Mouse (Mus musculus) limb, embryonic 14.5 days (tissue): ENCODE data around the gene Thoc6. TPM values are rescaled to one million over a fixed set of nuclear protein-coding genes. Genes with fewer than 3 reads are reported as not detected.

Source experiments
- ATAC-seq: fragments of 200-750 bp; cut with Nextera tagmentation; 2 replicates; pipeline ENCODE4 v1.8.0; 2017; ENCODE audit warnings: low read depth, moderate number of reproducible peaks, moderate TSS enrichment; ENCODE audit not compliant: low FRiP score
- DNase-seq: peaks from one replicate; pipeline ENCODE4 v3.0.0-alpha.2; 2015; ENCODE audit warnings: low spot score
- H3K27ac ChIP-seq: fragments of 300-500 bp; sonication (generic); replicated peaks from 2 replicates; pipeline ENCODE4 v1.5.1; 2014; ENCODE audit warnings: low read depth, mild to moderate bottlenecking, low read length, moderate library complexity, mixed read lengths
- H3K27me3 ChIP-seq: fragments of 300-500 bp; sonication (generic); 2 replicates; pipeline ENCODE4 v1.6.1; 2014; ENCODE audit warnings: low read length, mixed read lengths; ENCODE audit not compliant: control insufficient read depth, insufficient read depth
- H3K36me3 ChIP-seq: fragments of 300-500 bp; sonication (generic); 2 replicates; pipeline ENCODE4 v1.6.1; 2014; ENCODE audit warnings: mild to moderate bottlenecking, low read length, moderate library complexity, mixed read lengths; ENCODE audit not compliant: control insufficient read depth, insufficient read depth
- H3K4me1 ChIP-seq: fragments of 300-500 bp; sonication (generic); 2 replicates; pipeline ENCODE4 v1.6.1; 2014; ENCODE audit warnings: antibody characterized with exemption, low read length, mixed read lengths; ENCODE audit not compliant: control insufficient read depth, insufficient read depth
- H3K4me2 ChIP-seq: fragments of 300-500 bp; sonication (generic); replicated peaks from 2 replicates; pipeline ENCODE4 v1.6.1; 2014; ENCODE audit warnings: low read depth, mild to moderate bottlenecking, low read length, moderate library complexity; ENCODE audit not compliant: severe bottlenecking
- H3K4me3 ChIP-seq: fragments of 300-500 bp; sonication (generic); replicated peaks from 2 replicates; pipeline ENCODE4 v1.5.1; 2014; ENCODE audit warnings: low read length
- H3K9ac ChIP-seq: fragments of 300-500 bp; sonication (generic); 2 replicates; pipeline ENCODE4 v1.6.1; 2014; ENCODE audit warnings: mild to moderate bottlenecking, low read depth, low read length, moderate library complexity; ENCODE audit not compliant: severe bottlenecking
- H3K9me3 ChIP-seq: fragments of 300-500 bp; sonication (generic); 2 replicates; pipeline ENCODE4 v1.6.1; 2016; ENCODE audit warnings: low read length; ENCODE audit not compliant: control insufficient read depth
- POLR2A ChIP-seq: fragments of 200-500 bp; IDR thresholded peaks from 2 replicates; pipeline ENCODE4 v1.8.0; 2012; ENCODE audit warnings: inconsistent platforms, mild to moderate bottlenecking, moderate library complexity, borderline replicate concordance; ENCODE audit not compliant: insufficient read depth, insufficient read length; ENCODE audit errors: extremely low read depth
- WGBS: fragments of 180-500 bp; shearing (Covaris S2); extraction: QIAGEN DNeasy Blood & Tissue Kit; methylation state at CpG from one replicate; pipeline ENCODE4 v1.1.7; 2014; 5-methylcytosine and 5-hydroxymethylcytosine counted together
- polyA plus RNA-seq, 2 experiments: library from polyadenylated mRNA; depleted of rRNA in 1 of 2; stranded (reverse) in 1 of 2; unstranded in 1 of 2; fragments of >200 nt; fragmentation: Nextera tagmentation in 1 of 2; extraction: Ambion mirVana in 1 of 2; gene quantifications; 2 replicates each; pipeline versions ENCODE4 v1.2.1 to v1.2.3; 2012 to 2014

Thoc6 gene
- polyA plus RNA-seq, 2 experiments: 44.2 to 45.5 TPM

DNA sequence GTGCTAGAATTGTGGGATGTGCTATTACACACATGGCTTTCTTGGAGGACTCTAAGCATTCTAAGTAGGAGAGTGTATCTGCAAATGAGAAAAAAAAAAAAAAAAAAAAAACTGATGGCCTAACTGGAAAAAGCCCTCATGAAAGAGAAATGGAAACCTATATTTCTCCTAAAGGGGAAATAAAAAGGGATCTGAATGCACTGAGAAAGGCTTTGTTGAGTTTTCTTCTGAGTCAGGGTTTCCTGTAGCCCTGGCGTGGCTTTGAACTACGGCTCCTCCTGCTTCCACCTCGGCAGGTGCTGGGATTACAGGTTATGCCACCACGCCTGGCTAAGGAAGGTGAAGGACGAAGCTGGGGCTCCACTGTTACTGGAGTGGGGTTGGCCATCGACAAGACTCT lies 19.7 kb downstream of the Thoc6 start:
- Histone ChIP-seq H3K9me3 (no peaks in the 10 kb centered on the region), H3K36me3 (no peaks in the 10 kb centered on the region), H3K9ac (no peak overlapping the region), H3K27ac (no peak overlapping the region), H3K27me3 (no peaks in the 10 kb centered on the region), H3K4me3 (no peak overlapping the region), H3K4me2 (no peak overlapping the region), H3K4me1 (no peaks in the 10 kb centered on the region)
- DNase-seq (no peak), ATAC-seq (no peak)
- WGBS: 47% methylated on average over 6 of the region's 6 CpGs
- TF ChIP-seq POLR2A: no peak

DNA sequence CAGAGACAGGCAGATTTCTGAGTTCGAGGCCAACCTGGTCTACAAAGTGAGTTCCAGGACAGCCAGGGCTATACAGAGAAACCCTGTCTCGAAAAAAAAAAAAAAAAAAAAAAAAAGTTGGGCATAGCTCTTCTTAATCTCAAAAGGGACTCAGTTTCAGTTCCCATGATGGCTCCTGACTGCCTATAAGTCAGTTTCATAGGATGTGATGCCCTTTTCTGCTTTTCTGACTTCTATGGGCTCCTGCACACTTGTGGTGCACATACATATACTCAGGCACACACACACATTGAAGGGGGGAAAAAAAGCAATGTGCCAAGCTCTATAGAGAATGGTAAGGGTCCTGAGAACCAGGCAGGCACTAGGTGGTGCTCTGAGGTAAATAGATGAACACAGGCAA lies 20.4 kb downstream of the Thoc6 start:
- no peaks in the 10 kb centered on the region for H3K9me3 ChIP-seq
- no peak overlapping the region for H3K27ac ChIP-seq
- no peaks in the 10 kb centered on the region for H3K27me3 ChIP-seq
- ATAC-seq: no peak
- H3K4me3 ChIP-seq: no peak overlapping the region
- 70% methylated on average over 2 of the region's 2 CpGs for WGBS
- TF ChIP-seq POLR2A: no peak
- no peaks in the 10 kb centered on the region for H3K36me3 ChIP-seq
- H3K4me1 ChIP-seq: no peaks in the 10 kb centered on the region
- no peak overlapping the region for H3K4me2 ChIP-seq
- DNase-seq: no peak
- no peak overlapping the region for H3K9ac ChIP-seq

DNA sequence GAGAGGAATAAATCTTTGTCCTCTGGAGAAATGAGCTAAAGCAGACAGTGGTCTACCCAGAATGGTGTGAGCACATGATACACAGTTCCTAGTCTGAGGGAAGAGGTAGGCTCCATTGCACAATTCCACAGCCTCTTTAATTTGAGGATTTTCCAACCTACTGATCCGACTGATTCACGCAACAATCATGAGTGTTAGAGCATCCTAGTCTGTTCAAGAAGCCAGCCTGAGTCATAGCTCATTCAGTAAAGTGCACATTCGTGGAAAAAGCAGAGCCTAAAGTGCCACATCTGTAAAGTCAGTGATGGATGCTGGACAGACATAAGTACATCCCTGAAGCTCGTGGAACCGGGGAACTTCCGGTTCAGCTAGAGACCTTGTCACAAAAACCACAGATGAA lies 22.3 kb downstream of the Thoc6 start:
- 82% methylated on average over 6 of the region's 6 CpGs for WGBS
- no peak overlapping the region for H3K9ac ChIP-seq
- H3K27me3 ChIP-seq: no peaks in the 10 kb centered on the region
- no peaks in the 10 kb centered on the region for H3K4me1 ChIP-seq
- H3K4me2 ChIP-seq: no peak overlapping the region
- TF ChIP-seq POLR2A: no peak
- DNase-seq (no peak), ATAC-seq (no peak)
- no peak overlapping the region for H3K4me3 ChIP-seq
- no peak overlapping the region for H3K27ac ChIP-seq
- no peaks in the 10 kb centered on the region for H3K36me3 ChIP-seq
- no peaks in the 10 kb centered on the region for H3K9me3 ChIP-seq

- DNase-seq (no peak), ATAC-seq (no peak)
- Histone ChIP-seq H3K27me3 (peaks cover 15% of the 10 kb centered on the region; the same call in 1 of the 2 replicates), H3K4me1 (no peaks in the 10 kb centered on the region), H3K4me3 (no peak overlapping the region), H3K4me2 (no peak overlapping the region), H3K36me3 (no peaks in the 10 kb centered on the region), H3K9me3 (no peaks in the 10 kb centered on the region), H3K9ac (no peak overlapping the region), H3K27ac (no peak overlapping the region)
- no peak for TF ChIP-seq POLR2A
- WGBS: 39% methylated on average over 10 of the region's 10 CpGs
These were observed 27.8 kb downstream of the Thoc6 start for GRCm38 (mm10) chr17:23645894-23646293.

DNA sequence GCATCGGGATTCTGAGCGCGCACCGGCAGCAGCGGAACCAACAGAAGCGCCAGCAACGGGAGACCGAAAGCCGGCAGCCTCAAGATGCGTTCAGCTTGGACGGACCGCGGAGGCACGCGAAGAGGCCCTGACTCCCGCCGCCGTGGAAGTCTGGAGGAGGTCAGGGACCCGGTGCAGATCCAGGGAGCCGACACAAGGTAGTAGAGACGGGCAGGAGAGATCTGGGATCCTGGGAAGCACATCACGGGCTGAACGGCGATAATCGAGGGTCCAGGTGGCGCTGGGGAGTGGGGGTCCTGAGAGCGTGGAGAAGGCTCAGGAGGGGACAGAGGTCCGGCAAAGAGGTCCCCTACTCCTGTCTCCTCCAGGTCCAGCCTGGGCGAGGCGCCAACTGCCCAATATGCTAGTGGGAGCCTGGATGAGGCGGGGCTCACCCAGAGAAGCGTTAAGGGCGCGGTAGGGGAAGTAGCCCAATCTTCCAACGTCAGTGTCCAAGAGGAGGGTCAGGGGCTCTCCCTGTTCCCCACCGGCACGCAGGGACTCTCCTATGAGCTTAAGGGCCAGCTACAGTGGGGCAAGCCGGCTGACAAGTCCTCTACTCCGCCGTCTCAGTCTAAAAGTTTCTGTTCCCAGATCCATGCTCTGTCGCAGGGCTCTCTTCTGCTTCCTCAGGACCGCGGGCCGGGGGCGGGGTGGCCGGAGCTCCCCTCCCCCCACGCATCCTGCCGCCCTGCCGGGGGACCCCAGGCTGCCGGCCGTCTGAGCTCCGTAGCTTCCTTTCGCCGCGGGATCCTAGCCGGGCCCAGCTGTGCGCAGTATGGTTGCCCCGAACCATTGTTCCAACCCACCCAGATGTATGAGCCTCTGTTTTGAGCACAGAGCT lies 28.8 kb downstream of the Thoc6 start, which contains the start of gene Mmp25:
Mmp25 (minus strand) TSS at position 665 of the 883 bp plus-strand sequence.
- Histone ChIP-seq H3K9me3 (no peaks in the 10 kb centered on the region), H3K27ac (no peak within 1 kb of the TSS), H3K27me3 (peaks cover 15% of the 10 kb centered on the region; the same call in 1 of the 2 replicates), H3K9ac (peak within 1 kb of the TSS; percentile 57), H3K36me3 (no peaks in the 10 kb centered on the region), H3K4me2 (peak within 1 kb of the TSS; percentile 79), H3K4me3 (peak within 1 kb of the TSS; percentile 43), H3K4me1 (no peaks in the 10 kb centered on the region)
- WGBS: 1% methylated on average over 56 of the region's 58 CpGs
- ATAC-seq: peak; percentile 53; the same call in 1 of the 2 replicates
- no peak for TF ChIP-seq POLR2A
- DNase-seq: no peak
